Mouse (Mus musculus) Muller cell, postnatal 12 days (primary cell): ENCODE data around the gene Ezr.

Experiments
- DNase-seq: peaks from one replicate; pipeline ENCODE4 v3.0.0-alpha.2; 2015; ENCODE audit errors: inconsistent ontology term

Gene Ezr

DNA sequence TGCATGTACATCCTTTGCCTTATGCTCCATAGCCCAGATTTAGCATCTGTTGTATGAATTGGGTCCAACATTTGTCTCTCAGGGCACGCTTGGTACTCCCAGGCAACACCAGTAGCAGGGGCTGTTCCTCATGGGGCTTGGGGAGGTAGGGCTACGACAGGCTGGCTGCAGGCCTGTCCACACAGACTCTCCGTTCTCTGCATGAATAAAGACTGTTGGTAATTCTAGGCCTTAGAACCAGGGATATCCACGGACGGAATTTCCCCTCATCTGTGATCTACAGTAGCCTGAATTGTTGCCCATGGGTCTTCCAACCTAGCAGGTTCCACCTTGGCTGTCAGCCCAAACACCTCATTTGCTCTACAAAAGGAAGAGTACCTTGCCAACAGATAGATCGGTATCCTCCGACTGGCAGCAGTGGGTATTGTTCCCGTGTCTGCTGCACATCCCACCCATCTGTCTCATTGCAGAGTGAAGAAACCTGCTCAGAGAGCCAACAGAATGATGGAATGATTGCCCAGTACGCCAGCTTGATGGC lies 7.1 kb upstream of the Ezr start:
- no peak for DNase-seq

GRCm38 (mm10) chr17:6789103-6789502 lies 6.5 kb upstream of the Ezr start:
- peak; percentile 61 for DNase-seq

DNA sequence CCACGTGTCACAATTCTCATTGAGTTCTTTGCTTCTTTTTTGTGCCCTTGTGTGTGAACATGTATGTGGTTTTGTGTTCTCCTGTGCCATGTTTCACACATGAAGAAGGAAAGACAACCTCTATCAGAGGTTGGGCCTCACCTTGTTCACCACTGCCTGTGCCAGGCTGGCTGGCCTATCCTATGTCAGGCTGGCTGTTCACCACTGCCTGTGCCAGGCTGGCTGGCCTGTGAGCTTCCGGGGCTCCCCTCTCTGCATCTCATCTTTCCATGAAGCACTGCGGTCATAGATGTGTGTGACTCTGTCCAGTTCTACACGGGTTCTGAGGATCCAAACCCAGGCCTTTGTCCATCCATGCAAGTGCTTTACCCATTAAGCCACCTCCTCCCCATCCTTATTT lies 4.7 kb upstream of the Ezr start:
- DNase-seq, result no peak

DNA sequence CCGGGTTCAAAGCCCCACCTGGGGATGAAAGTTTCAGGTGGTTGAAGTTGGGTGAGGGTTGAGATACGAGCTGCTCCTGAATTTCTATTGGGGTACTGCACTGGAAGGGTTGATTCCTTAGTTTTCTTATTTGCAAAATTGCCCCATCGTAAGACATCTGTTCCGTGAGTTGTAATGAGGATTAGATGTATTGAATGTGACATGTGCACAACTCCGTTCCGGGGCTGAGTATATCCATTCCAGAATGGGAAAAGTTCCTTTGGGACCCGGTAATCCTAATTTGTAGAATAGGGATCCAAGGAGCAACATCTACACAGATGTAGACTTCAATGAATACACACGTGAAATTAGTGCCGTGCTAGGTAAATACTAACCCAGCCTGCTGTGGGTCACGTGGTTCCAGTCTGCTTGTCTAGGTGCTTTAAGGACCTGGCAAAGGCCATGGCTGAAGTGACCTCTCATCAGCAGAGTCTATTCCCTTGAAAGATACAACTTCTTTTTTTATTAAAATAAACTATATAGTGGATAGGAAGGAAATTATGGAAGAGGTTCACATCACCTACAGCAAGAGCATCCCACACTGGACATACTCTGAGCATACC lies 1.3 kb upstream of the Ezr start:
- DNase-seq, result no peak

- DNase-seq, result peak; percentile 69
Observed at GRCm38 (mm10) chr17:6783006-6783661, 550 bp upstream of the Ezr start.

DNA sequence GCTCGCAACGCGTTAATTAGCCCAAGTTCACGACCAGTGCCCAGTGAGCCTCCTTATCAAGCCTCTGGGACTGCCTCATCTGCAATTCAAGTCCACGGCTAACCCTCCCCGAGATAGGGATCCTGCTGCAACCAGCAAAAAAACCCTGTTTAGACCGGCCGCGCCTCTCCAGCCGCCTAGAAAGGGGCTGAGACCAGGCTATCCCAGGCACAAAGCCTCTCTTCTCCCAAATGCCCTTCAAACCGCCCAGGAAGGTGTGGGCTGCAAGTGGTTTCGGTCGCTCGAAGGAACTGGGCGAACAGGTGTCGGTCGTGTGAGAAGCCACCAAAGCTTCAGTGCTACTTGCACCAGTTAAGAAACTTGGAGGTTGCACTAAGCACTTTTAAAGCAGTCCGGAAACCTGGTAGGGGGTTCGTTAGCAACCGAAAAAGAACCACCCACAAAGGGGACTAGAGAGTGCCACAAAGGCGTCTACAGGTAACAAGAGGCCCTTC lies 504 bp downstream of the Ezr start:
- no peak for DNase-seq

GRCm38 (mm10) chr17:6781273-6781672 lies 1.3 kb downstream of the Ezr start:
- no peak for DNase-seq

DNA sequence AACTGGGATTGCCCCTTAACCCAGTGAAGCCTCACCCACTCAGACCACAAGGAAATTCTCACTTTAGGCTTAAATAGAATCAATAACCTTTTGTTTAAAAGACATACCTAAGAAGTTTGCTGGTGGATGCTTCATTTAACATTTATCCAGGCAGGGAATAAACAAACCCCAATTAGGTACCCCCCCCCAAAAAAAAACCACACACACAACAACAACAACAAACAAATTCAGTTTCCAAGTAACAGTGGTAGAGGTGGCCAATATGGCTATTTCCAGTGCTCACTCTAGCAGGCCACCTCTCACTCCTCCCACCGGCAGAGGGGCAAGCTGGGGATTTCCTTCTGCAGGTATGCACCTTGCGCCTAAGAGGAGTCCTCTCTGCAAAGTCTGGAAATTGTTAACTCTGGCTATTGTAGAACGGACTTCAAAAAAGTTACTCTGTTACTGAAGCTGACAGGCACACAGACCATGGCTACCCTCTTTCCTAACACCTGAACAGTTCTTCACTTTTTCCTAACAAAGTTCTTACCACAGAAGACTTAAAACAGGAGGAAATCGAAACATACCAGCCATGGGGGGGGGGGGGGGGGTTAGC lies 2.0 kb downstream of the Ezr start:
- DNase-seq, result no peak

- DNase-seq, result no peak
Observed at GRCm38 (mm10) chr17:6779632-6780031, 3.0 kb downstream of the Ezr start.

GRCm38 (mm10) chr17:6778771-6779509 lies 3.6 kb downstream of the Ezr start:
- peak; percentile 76 for DNase-seq

DNA sequence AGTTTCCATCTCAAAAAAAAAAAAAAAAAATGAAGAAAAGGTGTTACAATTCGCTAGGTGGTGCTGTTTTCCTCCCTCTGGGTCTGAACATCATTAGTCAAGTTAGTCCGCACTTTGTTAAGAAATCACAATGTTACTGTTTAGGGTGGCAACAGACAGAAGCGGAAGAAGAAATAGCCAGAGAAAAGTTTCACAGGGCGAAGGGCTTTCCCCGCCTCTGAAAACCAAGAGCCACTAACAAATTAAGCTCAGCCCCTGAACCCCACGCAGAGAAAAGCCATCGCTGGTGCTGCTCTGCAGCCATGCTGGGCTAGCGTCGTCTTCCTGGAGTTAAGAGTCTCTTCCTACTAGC lies 4.3 kb downstream of the Ezr start:
- DNase-seq, result peak; percentile 71

DNA sequence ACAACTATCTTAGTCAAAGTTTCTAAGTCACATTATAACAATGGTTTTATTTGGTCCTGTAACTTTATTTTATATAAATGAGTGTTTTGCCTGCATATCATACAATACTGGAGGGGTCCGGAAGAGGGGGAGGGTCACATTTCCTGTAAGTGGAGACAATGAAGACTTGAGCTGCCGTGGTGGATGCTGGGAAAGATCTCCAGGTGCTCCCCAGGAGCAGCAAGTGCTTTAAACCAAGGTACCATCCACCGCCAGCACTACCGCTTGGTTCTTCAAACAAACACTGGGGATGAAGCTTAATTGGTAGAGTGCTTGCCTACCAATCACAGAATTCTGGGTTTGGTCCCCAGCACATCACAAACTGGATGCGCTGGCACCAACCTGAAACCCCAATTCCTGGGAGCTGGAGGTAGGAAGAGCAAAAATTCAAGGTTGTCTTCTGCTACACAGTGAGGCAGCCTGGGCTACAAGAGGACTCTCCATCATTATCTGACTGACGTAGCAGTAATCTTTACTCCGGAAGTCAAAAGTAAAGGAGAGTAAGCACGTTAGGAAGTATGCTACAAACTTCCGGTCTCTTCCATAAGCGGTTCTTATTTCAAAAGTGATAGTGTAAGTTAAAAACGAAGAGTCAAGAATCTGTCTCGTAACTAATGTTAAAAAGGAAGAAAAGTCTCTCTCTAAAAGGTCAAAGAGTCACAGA lies 4.8 kb downstream of the Ezr start:
- DNase-seq, result no peak

DNA sequence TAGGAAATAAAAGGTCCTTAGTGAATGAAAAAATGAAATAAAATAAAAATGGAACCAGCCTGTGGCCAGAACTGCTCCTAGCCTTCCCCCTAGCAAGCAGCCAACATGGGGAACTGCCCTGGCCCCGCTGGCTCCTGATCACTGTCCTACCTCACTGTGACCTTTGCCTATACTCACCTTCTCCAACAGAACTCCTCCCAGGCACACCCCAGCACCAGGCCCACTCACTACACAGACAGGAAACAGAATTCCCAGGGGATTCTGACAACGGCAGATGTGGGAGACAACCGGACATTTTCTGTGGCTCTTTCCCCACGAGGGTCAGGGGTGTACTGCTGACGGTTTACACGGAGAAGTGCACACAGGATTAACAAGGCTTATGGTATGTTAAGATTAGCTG lies 5.5 kb downstream of the Ezr start:
- no peak for DNase-seq

DNA sequence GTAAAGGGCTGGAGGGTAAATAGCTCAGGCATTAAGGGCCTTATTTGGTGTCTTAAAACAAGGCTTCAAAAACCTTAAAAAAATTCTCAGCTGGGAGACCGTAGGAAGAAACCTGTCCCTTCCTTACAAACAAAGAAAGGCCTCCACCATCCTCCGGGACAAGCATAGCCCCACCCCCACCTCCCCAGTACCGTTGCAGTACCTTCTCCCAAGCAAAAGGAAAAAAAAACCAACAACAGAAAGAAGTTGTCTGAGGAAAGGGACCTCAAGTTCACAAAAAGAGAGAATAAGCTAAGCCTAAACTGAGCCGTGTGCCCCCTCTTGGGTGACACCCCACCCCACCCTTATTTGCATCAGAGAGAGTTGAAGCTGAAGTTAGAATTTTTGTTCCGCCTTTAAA lies 6.0 kb downstream of the Ezr start:
- no peak for DNase-seq

- no peak for DNase-seq
Observed at GRCm38 (mm10) chr17:6776123-6776522, 6.5 kb downstream of the Ezr start.

DNA sequence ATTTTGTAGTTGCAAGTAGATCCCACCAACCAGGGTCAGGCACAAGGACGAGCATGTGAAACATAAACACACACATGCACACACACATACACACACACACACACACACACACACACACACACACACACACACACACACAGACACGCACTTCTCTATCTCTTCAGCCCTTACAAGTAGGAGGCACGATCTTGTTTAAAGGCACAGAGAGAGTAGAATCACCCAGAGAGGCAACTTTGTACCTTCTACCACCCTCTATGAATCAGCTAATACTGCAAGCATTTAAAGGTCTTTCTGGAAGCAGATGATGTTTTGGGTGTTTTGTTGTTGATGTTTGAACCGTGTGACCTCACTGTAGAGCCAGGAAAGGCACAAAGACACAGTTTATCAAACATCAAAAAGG lies 6.9 kb downstream of the Ezr start:
- DNase-seq, result no peak

- no peak for DNase-seq
Observed at GRCm38 (mm10) chr17:6775221-6775620, 7.4 kb downstream of the Ezr start.

- no peak for DNase-seq
Observed at GRCm38 (mm10) chr17:6773249-6773966, 9.2 kb downstream of the Ezr start.

DNA sequence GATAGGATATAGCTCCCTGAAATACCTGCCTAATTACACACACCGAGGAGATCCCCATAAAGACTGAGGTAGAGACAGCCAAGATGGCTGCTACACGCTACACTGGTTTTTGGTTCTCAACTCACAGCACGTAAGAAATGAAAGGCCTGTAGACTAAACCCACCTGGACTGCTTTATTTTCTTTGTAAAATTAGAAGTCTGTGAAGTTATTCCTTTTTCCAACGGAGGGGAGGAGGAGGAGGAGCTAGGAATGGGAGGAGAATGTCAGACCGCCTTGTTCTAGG lies 10.2 kb downstream of the Ezr start:
- no peak for DNase-seq

- no peak for DNase-seq
Observed at GRCm38 (mm10) chr17:6771661-6772489, 10.7 kb downstream of the Ezr start.
